Mouse (Mus musculus): ENCODE data around the gene Olfr125. TPM values are rescaled to one million over a fixed set of nuclear protein-coding genes. Genes with fewer than 3 reads are reported as not detected.

The Olfr125 gene
- polyA plus RNA-seq (2012) = not detected in 2 replicates

GRCm38 (mm10) chr17:37832649-37833048, at the start of gene Olfr125:
Gene Olfr125 (plus strand): TSS chr17:37832949.

GRCm38 (mm10) chr17:37793229-37793628, 39.5 kb upstream of the Olfr125 start, which contains the start of gene Olfr123:
Gene Olfr123 (plus strand): TSS chr17:37793529.

GRCm38 (mm10) chr17:37799588-37799987, 33.2 kb upstream of the Olfr125 start, which contains the start of gene Olfr124:
Gene Olfr124 (plus strand): TSS chr17:37799888.

GRCm38 (mm10) chr17:37847183-37847582, 14.4 kb downstream of the Olfr125 start, which contains the start of gene Olfr126:
Gene Olfr126 (plus strand): TSS chr17:37847483.

Other genes with a start within 250 kb of the Olfr125 start
- not detected in 2 replicates for gene Olfr114, start 240.2 kb upstream of the Olfr125 start, polyA plus RNA-seq (2012)
- not detected in 2 replicates for gene Olfr115, start 205.8 kb upstream of the Olfr125 start, polyA plus RNA-seq (2012)
- not detected in 2 replicates for gene Olfr116, start 205.8 kb upstream of the Olfr125 start, polyA plus RNA-seq (2012)
- gene Olfr117, start 169.2 kb upstream of the Olfr125 start, polyA plus RNA-seq (2012) = not detected in 2 replicates
- not detected in 2 replicates for gene Olfr118, start 166.0 kb upstream of the Olfr125 start, polyA plus RNA-seq (2012)
- gene Olfr119, start 136.4 kb upstream of the Olfr125 start, polyA plus RNA-seq (2012) = not detected in 2 replicates
- gene Olfr120, start 111.1 kb upstream of the Olfr125 start, polyA plus RNA-seq (2012) = not detected in 2 replicates
- not detected in 2 replicates for gene Olfr121, start 84.1 kb upstream of the Olfr125 start, polyA plus RNA-seq (2012)
- not detected in 2 replicates for gene Olfr122, start 64.3 kb upstream of the Olfr125 start, polyA plus RNA-seq (2012)
- gene Olfr123, start 39.4 kb upstream of the Olfr125 start, polyA plus RNA-seq (2012) = not detected in 2 replicates
- gene Olfr124, start 33.1 kb upstream of the Olfr125 start, polyA plus RNA-seq (2012) = not detected in 2 replicates
- 0.04 TPM in 1 of 2 replicates, not detected in the other for gene Olfr126, start 14.5 kb downstream of the Olfr125 start, polyA plus RNA-seq (2012)
- 0.01 TPM in 1 of 2 replicates, not detected in the other for gene Olfr127, start 67.5 kb downstream of the Olfr125 start, polyA plus RNA-seq (2012)
- not detected in 2 replicates for gene Olfr128, start 87.6 kb downstream of the Olfr125 start, polyA plus RNA-seq (2012)
- not detected in 2 replicates for gene Olfr761, start 120.1 kb downstream of the Olfr125 start, polyA plus RNA-seq (2012)
- not detected in 2 replicates for gene Olfr129, start 227.1 kb downstream of the Olfr125 start, polyA plus RNA-seq (2012)
- gene Olfr130, start 231.0 kb downstream of the Olfr125 start, polyA plus RNA-seq (2012) = not detected in 2 replicates

All from megakaryocyte-erythroid progenitor cell, adult 5 weeks (primary cell).